Mouse (Mus musculus) CH12.LX (cell line): ENCODE data around the gene Gm9922. TPM values are rescaled to one million over a fixed set of nuclear protein-coding genes. Genes with fewer than 3 reads are reported as not detected.

Experiments
- DNase-seq: peaks from one replicate; pipeline ENCODE4 v3.0.0-alpha.2; 2013; ENCODE audit errors: extremely low read depth
- H3K27ac ChIP-seq: 2 replicates; pipeline ENCODE4 v1.5.1; 2012; ENCODE audit warnings: low read depth, mild to moderate bottlenecking, control low read depth, moderate library complexity; ENCODE audit not compliant: insufficient read depth
- H3K27me3 ChIP-seq: replicated peaks from 2 replicates; pipeline ENCODE3; 2012; ENCODE audit warnings: inconsistent platforms
- H3K36me3 ChIP-seq, 2 experiments: replicated peaks in 1 of 2; 2 replicates each; pipeline versions ENCODE3 to v1.6.1; 2012; ENCODE audit warnings: inconsistent platforms in 1 of 2, low read length in 1 of 2, mild to moderate bottlenecking in 1 of 2, mixed read lengths in 1 of 2, moderate library complexity in 1 of 2; ENCODE audit not compliant: control insufficient read depth in 1 of 2, insufficient read depth in 1 of 2
- H3K4me1 ChIP-seq, 2 experiments: 2 replicates each; pipeline ENCODE4 v1.6.1; 2012; ENCODE audit warnings: inconsistent platforms in 1 of 2, moderate library complexity in 1 of 2; ENCODE audit not compliant: insufficient read depth in 2 of 2, control insufficient read depth in 1 of 2
- H3K4me2 ChIP-seq: 2 replicates; pipeline ENCODE4 v1.6.1; 2012; ENCODE audit warnings: low read depth, mild to moderate bottlenecking, control low read depth; ENCODE audit not compliant: poor library complexity, insufficient read depth, severe bottlenecking
- H3K4me3 ChIP-seq, 3 experiments: fragments of 150-350 bp in 1 of 3; sonication (generic) in 1 of 3; replicated peaks in 1 of 3; 2 replicates each; pipeline versions ENCODE3 to v1.5.1; 2011 to 2012; ENCODE audit warnings: low read depth in 2 of 3, low read length in 2 of 3, mild to moderate bottlenecking in 2 of 3, moderate library complexity in 2 of 3, control low read depth in 1 of 3, improper control_type of control experiment in 1 of 3, inconsistent platforms in 1 of 3, mixed read lengths in 1 of 3; ENCODE audit not compliant: poor library complexity in 1 of 3
- H3K79me2 ChIP-seq: replicated peaks from 2 replicates; pipeline ENCODE4 v1.6.1; 2012; ENCODE audit warnings: mild to moderate bottlenecking, moderate library complexity; ENCODE audit not compliant: control insufficient read depth, poor library complexity, insufficient read depth, severe bottlenecking; ENCODE audit errors: extremely low read depth
- H3K9ac ChIP-seq: 2 replicates; pipeline ENCODE4 v1.6.1; 2012; ENCODE audit warnings: low read depth, mild to moderate bottlenecking, control low read depth, moderate library complexity; ENCODE audit not compliant: insufficient read depth
- H3K9me3 ChIP-seq: replicated peaks from 2 replicates; pipeline ENCODE3; 2012; ENCODE audit warnings: low read length, inconsistent platforms, mixed read lengths
- CHD1 ChIP-seq: IDR thresholded peaks from 2 replicates; pipeline ENCODE4 v1.6.1; 2012; ENCODE audit warnings: low read depth, low read length, improper control_type of control experiment, inconsistent platforms
- CHD2 ChIP-seq: IDR thresholded peaks from 2 replicates; pipeline ENCODE4 v1.6.1; 2011; ENCODE audit warnings: low read length, improper control_type of control experiment
- CTCF ChIP-seq, 2 experiments: IDR thresholded peaks in 1 of 2; conservative IDR thresholded peaks in 1 of 2; 2 replicates each; pipeline ENCODE4 v1.5.1; 2011 to 2012; ENCODE audit warnings: low read depth in 2 of 2, low read length in 2 of 2, improper control_type of control experiment in 1 of 2, inconsistent platforms in 1 of 2, mild to moderate bottlenecking in 1 of 2, moderate library complexity in 1 of 2
- EP300 ChIP-seq: IDR thresholded peaks from 2 replicates; pipeline ENCODE4 v1.6.1; 2011; ENCODE audit warnings: low read length, improper control_type of control experiment
- GABPA ChIP-seq: IDR thresholded peaks from 2 replicates; pipeline ENCODE4 v1.6.1; 2012; ENCODE audit warnings: low read depth, low read length, improper control_type of control experiment, inconsistent platforms; ENCODE audit not compliant: insufficient replicate concordance
- JUN ChIP-seq: IDR thresholded peaks from 2 replicates; pipeline ENCODE4 v1.6.1; 2011; ENCODE audit warnings: low read depth, mild to moderate bottlenecking, low read length, improper control_type of control experiment, moderate library complexity; ENCODE audit not compliant: insufficient read depth
- JUND ChIP-seq: conservative IDR thresholded peaks from 2 replicates; pipeline ENCODE4 v1.6.1; 2011; ENCODE audit warnings: low read depth, low read length, improper control_type of control experiment
- MAFK ChIP-seq: IDR thresholded peaks from 2 replicates; pipeline ENCODE4 v1.6.1; 2011; ENCODE audit warnings: low read length, improper control_type of control experiment; ENCODE audit not compliant: insufficient replicate concordance
- MEF2A ChIP-seq: IDR thresholded peaks from 2 replicates; pipeline ENCODE4 v1.6.1; 2014; ENCODE audit warnings: low read depth, mild to moderate bottlenecking, inconsistent platforms, low read length, improper control_type of control experiment, borderline replicate concordance
- MXI1 ChIP-seq: IDR thresholded peaks from 2 replicates; pipeline ENCODE4 v1.6.1; 2011; ENCODE audit warnings: mild to moderate bottlenecking, low read depth, low read length, improper control_type of control experiment
- MYC ChIP-seq: IDR thresholded peaks from 2 replicates; pipeline ENCODE4 v1.6.1; 2011; ENCODE audit warnings: low read depth, mild to moderate bottlenecking, improper control_type of control experiment, low read length
- POLR2A ChIP-seq: IDR thresholded peaks from 2 replicates; pipeline ENCODE4 v1.6.1; 2011; ENCODE audit warnings: low read depth, mild to moderate bottlenecking, improper control_type of control experiment, low read length
- RAD21 ChIP-seq: IDR thresholded peaks from 2 replicates; pipeline ENCODE4 v1.6.1; 2011; ENCODE audit warnings: low read depth, mild to moderate bottlenecking, low read length, improper control_type of control experiment, moderate library complexity
- RCOR1 ChIP-seq: conservative IDR thresholded peaks from 2 replicates; pipeline ENCODE4 v1.6.1; 2012; ENCODE audit warnings: low read depth, mild to moderate bottlenecking, inconsistent platforms, low read length, improper control_type of control experiment
- SIN3A ChIP-seq: IDR thresholded peaks from 2 replicates; pipeline ENCODE4 v1.6.1; 2012; ENCODE audit warnings: low read length, improper control_type of control experiment, inconsistent platforms
- TCF12 ChIP-seq: IDR thresholded peaks from 2 replicates; pipeline ENCODE4 v1.6.1; 2014; ENCODE audit warnings: low read depth, mild to moderate bottlenecking, inconsistent platforms, low read length, improper control_type of control experiment
- UBTF ChIP-seq: IDR thresholded peaks from 2 replicates; pipeline ENCODE4 v1.6.1; 2012; ENCODE audit warnings: low read depth, mild to moderate bottlenecking, inconsistent platforms, low read length, improper control_type of control experiment, moderate library complexity
- USF2 ChIP-seq: conservative IDR thresholded peaks from 2 replicates; pipeline ENCODE4 v1.6.1; 2011; ENCODE audit warnings: low read depth, low read length, improper control_type of control experiment
- ZKSCAN1 ChIP-seq: IDR thresholded peaks from 2 replicates; pipeline ENCODE4 v1.6.1; 2012; ENCODE audit warnings: low read depth, inconsistent platforms, low read length, improper control_type of control experiment, borderline replicate concordance
- ZMIZ1 ChIP-seq: IDR thresholded peaks from 2 replicates; pipeline ENCODE4 v1.6.1; 2012; ENCODE audit warnings: low read depth, mild to moderate bottlenecking, inconsistent platforms, low read length, improper control_type of control experiment
- ZNF384 ChIP-seq: IDR thresholded peaks from 2 replicates; pipeline ENCODE4 v1.6.1; 2012; ENCODE audit warnings: low read depth, low read length, improper control_type of control experiment, inconsistent platforms
- dilution Hi-C: fragments of 300-500 bp; cut with MboI; formaldehyde crosslinking; loops from 2 replicates; pipeline ENCODE4 v1.14.3; 2020; ENCODE audit warnings: low sequenced_read_pairs; ENCODE audit not compliant: extremely low pct_unique_long_range_greater_than_20kb, extremely low pct_ligation_motif_present
- in situ Hi-C: fragments of 300-500 bp; cut with MboI; formaldehyde crosslinking; loops from 3 replicates; pipeline ENCODE4 v1.14.3; 2019; ENCODE audit warnings: low sequenced_read_pairs, low pct_ligation_motif_present, low pct_unique_long_range_greater_than_20kb, mixed read lengths
- polyA plus RNA-seq: library from polyadenylated mRNA; unstranded; fragments of >175 nt; gene quantifications from 2 replicates; pipeline ENCODE4 v1.2.1, GENCODE M21; 2012; ENCODE audit warnings: low read depth; ENCODE audit not compliant: insufficient read length
- total RNA-seq, 2 experiments: library from RNA; depleted of rRNA; stranded (reverse); fragments of 300-350 nt in 1 of 2; fragments of >200 nt in 1 of 2; gene quantifications; 2 replicates each; pipeline ENCODE4 v1.2.3; 2012 to 2014

Gm9922 gene
- total and polyA plus RNA-seq, 3 experiments: 0.64 to 0.76 TPM; not detected in 1

DNA sequence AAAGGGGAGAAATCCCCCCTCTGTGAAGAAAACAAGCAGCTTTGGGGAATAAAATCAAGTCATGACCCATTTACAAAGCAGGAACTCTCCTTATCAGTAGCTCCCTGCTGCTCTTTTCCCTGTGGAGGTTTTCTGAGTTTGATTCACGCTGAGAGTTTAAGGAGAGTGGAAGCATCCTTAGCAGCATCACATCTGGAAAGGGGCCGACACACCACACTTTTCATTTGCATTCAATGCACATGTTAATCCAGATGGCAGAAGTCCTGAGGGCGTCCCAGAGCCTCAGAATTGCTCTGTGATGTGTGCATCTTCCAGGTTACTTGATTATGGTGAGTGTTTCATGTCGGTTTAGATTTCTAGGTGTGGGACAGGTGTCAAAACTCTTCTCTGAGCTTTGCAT is 25.8 kb upstream of the Gm9922 start:
- dilution Hi-C loops: no loop called here
- in situ Hi-C loops: no loop called here
- Histone ChIP-seq H3K79me2 (no peaks in the 10 kb centered on the region), H3K27ac (no peak overlapping the region), H3K27me3 (no peaks in the 10 kb centered on the region), H3K9ac (no peak overlapping the region), H3K36me3 (peaks cover 0 to 3% of the 10 kb centered on the region in 2 experiments), H3K4me2 (no peak overlapping the region), H3K4me3 (no peak overlapping the region), H3K9me3 (no peaks in the 10 kb centered on the region), H3K4me1 (no peaks in the 10 kb centered on the region)
- TF ChIP-seq CHD1 (no peak), JUN (no peak), ZMIZ1 (no peak), USF2 (no peak), POLR2A (no peak), TCF12 (no peak), MEF2A (no peak), UBTF (no peak)
- no peak for DNase-seq

DNA sequence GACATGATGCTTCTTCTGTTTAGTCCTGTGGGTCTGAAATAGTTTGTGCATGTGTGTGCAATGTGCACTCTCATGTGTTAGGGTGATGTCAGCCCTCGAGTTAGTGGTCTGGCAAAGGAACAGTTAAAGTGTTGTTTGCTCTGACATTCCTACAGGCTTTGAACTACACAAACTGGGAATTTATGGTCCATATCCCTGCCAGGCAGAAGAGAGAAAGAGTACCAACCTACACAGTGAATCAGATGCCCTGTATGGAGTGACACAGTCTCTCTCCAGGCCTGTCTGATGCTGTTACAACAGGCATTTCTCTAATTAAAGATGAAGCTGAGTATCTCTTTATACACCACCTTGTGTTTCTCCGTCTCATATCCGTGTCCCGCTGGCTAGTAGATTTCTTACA is 21.3 kb upstream of the Gm9922 start:
- Histone ChIP-seq H3K36me3 (peaks cover 0 to 3% of the 10 kb centered on the region in 2 experiments), H3K79me2 (no peaks in the 10 kb centered on the region), H3K4me1 (peaks cover 0 to 9% of the 10 kb centered on the region in 2 experiments; a peak in 1 of 4 replicates), H3K27ac (no peak overlapping the region), H3K4me3 (no peak overlapping the region), H3K9me3 (no peaks in the 10 kb centered on the region), H3K9ac (no peak overlapping the region), H3K4me2 (no peak overlapping the region), H3K27me3 (no peaks in the 10 kb centered on the region)
- DNase-seq: no peak
- dilution Hi-C loops: no loop called here
- in situ Hi-C loops: no loop called here
- no peak for TF ChIP-seq USF2
- no peak for TF ChIP-seq RCOR1
- TF ChIP-seq ZKSCAN1: no peak
- TF ChIP-seq MEF2A: no peak
- no peak for TF ChIP-seq EP300
- TF ChIP-seq UBTF: no peak
- no peak for TF ChIP-seq JUND
- no peak for TF ChIP-seq POLR2A
- TF ChIP-seq MYC: no peak
- no peak for TF ChIP-seq GABPA
- TF ChIP-seq SIN3A: no peak
- no peak for TF ChIP-seq RAD21
- TF ChIP-seq MXI1: no peak
- TF ChIP-seq CHD2: no peak
- no peak for TF ChIP-seq MAFK
- no peak for TF ChIP-seq ZNF384
- TF ChIP-seq CTCF (conservative IDR thresholded peaks at IDR 0.05 in 1 of 2, IDR thresholded peaks at IDR 0.05 in 1 of 2; ENCODE audit: low read depth in 2 of 2, low read length in 2 of 2): no peak
